Mouse (Mus musculus) kidney, postnatal 4 days (tissue): ENCODE measurements around the gene Xpnpep2.

Experiments
- DNase-seq, 2 experiments: peaks; one replicate each; pipeline ENCODE4 v3.0.0; 2021; ENCODE audit warnings: mixed read lengths in 2 of 2

Xpnpep2 gene

GRCm38 (mm10) chrX:48181844-48182243, 73.3 kb downstream of the Xpnpep2 start:
- no peak for DNase-seq

- no peak for DNase-seq
Measured at GRCm38 (mm10) chrX:48184703-48185102, 76.2 kb downstream of the Xpnpep2 start.
